Mouse (Mus musculus): Measurements from ENCODE around the gene Tfrc.
A peak's percentile ranks its signal among the peaks of the same experiment; 100 is the strongest.

Gene Tfrc

DNA sequence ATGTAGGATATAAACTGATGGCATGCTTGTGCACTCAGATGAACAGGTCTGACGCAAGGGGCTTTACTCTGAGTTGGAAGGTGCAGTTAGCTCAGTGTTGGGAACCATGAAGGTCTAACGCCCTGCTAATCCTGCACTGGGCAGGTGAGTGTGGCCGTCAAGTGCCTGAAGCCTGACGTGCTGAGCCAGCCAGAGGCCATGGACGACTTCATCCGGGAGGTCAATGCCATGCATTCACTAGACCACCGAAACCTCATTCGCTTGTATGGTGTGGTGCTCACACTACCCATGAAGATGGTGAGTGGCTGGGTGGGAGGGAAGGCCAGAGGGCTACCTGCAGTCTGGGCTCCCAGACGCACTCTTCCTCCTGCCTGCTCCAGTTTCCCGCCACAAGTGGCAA, 60.5 kb downstream of the Tfrc start:
- DNase-seq (ENCODE audit: low read depth, low spot score), result no peak

DNA sequence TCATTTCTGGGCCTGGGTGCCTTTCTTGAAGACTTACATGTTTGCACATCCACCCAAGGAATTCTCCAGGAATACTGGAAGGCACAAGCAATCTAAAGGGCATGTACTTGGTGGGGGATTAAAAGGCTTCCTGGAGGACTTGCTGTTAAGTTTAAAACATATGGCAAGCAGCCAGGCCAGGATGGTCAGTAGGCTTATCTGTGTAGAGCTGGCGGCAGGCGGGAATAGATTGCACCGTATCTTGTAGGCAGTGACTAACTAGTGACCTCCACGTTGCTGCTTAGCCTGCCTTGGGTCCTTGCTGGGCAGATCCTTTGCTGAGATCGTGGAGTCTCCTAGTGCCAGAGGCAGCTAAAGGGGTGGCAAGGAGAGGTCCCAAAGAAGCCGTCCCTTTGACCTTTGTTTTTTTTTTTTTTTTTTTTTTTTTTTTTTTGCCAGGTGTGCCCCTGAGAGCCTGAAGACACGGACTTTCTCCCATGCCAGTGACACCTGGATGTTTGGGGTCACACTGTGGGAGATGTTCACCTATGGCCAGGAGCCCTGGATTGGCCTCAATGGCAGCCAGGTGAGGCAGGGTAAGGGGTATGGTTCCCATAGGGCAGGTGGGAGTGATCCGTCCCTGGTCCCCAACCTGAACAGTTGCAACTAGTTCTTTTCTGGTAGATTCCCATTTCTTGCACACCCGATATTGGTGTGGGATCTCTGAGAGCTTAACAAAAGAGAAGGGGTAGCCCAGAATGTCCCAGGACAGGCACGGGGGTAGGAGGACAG, 61.8 kb downstream of the Tfrc start:
- DNase-seq (ENCODE audit: low read depth, low spot score), result no peak

DNA sequence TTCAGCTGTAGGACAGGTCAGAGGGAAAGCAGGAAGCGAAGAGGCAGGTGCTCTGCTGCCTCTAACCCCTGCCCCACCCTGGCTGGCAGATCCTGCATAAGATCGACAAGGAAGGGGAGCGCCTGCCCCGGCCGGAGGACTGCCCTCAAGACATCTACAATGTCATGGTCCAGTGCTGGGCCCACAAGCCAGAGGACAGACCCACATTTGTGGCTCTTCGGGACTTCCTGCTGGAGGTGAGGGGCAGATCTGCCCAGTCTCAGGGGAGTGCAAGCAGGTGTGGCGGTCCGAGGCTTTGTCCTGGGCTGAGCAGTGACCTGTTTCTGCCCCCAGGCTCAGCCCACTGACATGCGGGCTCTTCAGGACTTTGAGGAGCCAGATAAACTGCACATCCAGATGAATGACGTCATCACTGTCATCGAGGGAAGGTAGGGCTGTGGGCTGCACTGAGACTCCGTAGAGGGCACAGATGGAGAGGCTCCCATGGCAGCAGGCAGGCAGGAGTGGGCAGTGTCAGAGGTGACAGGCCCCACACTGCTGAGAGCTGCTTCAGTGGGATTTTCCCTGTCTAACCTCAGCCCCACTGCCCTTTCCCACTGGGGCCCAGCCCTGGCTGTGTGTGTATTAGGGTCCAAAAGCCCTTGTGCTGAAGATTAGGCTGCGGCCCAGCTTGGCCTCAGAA, 62.6 kb downstream of the Tfrc start:
- DNase-seq (ENCODE audit: low read depth, low spot score), result no peak

DNA sequence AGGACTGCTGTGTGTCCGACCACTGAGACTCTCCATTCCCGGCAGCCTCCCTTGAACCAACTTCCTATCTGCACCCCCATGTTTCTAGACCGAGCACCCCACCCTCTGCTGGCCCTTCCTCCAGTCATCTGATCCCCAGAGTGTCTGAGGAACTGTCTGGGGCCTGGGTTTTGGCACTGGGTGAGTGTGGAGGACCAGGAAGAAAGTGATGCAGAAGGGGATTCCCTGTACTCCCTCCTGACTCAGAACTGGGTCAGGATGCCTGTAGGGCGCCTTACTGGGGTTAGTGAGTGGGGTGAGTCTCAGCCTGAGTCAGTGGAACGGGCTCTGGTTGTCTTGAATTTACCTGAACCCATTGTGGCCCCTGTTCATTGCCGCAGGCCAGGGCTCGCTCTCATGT, 63.5 kb downstream of the Tfrc start:
- DNase-seq (ENCODE audit: low read depth, low spot score), result no peak

DNA sequence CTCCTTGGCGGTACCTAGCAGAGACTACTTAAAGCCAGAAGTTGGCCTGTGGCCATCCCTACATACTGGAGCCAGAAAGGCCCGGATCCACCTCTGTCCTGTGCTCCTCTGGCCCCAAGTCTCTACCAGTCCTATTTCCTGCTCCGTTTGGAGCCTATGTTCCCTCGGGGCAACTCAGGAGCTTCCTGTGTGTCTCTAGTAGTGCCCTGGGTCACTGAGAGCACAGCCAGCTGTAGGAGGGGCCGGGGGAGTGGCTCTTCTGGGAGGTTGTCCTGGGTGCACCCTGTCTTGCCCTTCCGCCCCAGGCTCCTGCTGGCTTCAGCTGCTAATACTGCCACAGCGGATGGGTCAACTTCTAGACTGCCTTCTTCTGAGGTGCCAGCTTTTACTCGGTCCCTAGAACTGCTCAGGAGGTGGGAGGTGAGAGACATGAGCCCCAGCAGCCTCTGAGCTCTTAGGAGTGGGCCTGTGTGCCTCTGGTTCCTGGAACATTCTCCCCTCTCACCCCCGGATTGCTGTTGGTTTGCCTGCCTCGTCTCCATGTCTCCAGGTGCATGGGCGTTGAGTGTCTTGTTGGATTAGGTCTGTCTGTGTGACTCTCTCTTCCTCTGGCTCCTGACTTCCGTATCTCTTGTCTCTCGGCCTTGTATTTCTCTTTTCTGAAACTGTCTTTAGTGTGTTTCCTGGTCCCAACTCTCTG, 64.3 kb downstream of the Tfrc start:
- no peak for DNase-seq (ENCODE audit: low read depth, low spot score)

DNA sequence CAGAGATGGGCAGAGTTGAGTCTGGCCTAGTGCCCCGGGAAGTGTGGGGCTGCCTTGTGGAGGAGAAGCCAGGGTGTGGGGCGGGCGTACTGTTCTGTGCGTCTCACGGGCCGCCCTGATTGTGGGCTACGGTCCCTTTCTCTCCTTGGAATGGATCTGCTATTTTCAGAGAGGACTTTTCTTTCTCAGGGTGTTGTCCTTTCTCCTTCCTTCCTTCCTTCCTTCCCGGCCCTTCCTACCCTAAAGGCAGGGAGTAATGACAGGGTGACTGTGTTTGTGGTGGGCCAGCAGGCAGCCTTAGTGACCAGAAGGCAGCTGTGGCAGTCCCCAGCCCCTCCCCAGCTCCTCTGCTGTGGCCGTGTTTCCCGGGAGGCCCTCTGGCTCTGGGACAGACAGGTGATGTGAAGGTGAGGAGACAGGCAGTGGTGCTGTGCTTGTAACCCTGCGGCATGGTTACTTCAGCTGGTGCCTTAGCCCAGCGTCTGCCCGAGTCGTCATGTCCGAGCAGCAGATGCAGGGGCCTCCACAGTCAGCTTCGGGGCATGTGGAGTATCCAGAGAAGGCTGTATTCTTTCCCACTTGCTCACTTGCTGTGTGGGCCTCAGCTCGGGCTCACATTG, 65.5 kb downstream of the Tfrc start:
- DNase-seq (ENCODE audit: low read depth, low spot score), result no peak

DNA sequence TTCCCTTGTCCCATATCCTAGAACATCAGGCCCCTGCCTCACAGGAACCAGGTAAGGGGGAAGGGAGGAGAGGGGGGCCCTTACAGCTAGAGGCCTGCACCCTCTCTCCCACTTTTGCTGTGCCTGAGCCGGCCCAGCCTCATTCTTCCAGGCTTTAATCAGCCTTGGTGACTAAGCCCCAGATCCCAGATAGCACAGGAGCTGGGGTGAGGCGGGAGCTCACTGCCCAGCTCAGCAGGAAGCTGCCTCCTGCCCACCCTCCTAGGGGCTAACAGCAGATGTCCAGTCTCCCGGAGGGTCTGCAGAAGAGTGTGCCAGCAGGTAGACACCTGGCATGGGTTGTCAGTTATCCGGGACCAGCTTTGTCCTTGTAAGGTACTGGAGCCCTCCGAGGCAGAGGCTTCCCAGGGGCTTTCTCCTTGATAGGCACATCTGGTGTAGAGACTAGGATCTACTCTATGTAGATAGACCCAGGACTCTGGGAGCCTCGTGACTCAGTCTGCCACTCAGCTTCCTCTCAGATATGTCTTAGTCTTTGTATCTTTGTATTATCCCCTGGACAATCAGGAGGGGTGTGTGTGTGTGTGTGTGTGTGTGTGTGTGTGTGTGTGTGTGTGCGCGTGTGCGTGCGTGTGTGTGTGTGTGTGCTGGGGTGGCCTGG, 68.5 kb downstream of the Tfrc start:
- DNase-seq (ENCODE audit: low read depth, low spot score), result no peak

DNA sequence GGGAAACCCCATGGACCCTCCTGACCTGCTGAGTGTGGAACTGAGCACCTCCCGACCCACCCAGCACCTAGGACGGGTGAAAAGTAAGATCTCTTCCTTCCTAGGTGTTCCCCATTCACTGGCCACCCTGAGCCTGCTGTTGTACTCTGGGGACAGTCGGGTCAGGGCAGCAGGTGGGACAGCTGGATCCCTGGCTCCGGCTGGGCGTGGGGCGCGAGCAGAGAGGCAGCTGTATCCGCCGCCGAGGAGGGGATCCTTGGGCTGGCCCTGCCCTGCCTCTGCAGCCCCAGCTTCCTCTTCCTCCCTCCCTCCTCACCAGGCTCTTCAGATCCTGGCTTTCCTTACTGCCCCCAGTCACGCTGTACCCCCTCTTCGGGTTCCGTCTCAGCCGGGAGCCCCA, 69.2 kb downstream of the Tfrc start:
- DNase-seq (ENCODE audit: low read depth, low spot score), result no peak

DNA sequence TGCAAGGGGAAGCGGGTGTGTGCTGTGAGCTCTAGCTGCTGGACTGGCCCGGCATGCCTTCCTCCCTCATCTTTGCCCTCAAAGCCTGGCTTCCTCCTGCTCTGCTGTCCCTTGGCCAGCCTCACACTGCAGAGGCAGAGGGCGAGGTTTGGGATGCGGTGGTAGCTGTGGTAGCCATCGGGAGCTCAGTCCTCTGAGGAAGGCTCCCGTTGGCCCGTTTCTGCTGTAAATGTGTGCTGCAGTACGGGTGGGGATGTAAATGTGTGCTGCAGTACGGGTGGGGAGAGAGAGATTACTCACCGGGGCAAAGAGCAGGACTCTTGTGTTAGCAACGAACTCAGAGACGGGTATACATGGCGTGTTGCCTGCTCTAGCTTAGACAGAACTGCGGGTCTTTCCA, 70.1 kb downstream of the Tfrc start:
- DNase-seq (ENCODE audit: low read depth, low spot score), result no peak

DNA sequence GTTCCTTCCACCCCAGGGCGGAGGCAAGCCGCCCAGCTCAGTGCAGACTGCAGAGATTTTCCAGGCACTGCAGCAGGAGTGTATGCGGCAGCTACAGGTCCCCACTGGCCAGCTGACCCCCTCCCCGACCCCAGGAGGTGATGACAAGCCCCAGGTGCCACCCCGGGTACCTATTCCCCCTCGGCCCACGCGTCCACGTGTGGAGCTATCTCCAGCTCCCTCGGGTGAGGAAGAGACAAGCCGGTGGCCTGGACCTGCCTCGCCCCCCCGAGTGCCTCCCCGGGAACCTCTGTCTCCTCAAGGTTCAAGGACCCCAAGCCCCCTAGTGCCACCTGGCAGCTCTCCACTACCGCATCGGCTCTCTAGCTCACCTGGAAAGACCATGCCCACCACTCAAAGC, 71.3 kb downstream of the Tfrc start:
- no peak for DNase-seq (ENCODE audit: low read depth, low spot score)

DNA sequence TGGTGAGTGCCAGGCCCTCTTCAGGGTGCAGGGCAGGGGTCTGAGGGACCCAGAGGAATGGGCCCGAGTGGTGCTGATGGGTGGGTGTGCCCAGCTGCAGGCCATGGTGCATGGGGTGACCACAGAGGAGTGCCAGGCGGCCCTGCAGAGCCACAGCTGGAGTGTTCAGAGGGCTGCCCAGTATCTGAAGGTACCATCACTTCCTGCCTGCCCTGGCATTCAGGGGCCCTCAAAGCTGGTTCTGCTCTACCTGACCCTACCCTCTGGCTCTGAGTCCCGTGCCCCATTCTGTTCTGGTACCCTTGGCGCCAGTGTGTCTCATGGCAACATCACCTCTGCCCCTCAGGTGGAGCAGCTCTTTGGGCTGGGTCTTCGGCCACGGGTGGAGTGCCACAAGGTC, 72.1 kb downstream of the Tfrc start:
- no peak for DNase-seq (ENCODE audit: low read depth, low spot score)

DNA sequence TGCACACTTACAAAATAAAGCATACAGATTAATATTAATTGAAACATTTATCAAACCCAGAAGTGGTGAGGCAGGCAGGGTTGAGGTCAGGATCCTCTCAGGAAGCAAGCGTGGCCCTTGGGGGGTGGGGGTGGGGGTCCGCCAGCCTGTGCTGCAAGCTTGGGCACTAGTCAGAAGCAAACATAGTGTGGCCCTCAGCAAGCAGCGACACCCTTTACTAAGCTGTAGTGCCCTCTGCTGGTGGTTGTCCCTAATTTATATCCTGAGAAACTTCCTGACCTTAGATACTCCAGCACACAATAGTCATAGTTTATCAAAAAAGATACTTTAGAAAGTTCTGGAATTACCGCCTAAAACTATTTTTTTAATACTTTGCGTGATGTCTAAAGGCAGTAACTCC, 73.5 kb downstream of the Tfrc start:
- DNase-seq (ENCODE audit: low read depth, low spot score), result peak; percentile 75
